Mouse (Mus musculus): Measurements from ENCODE around the gene Nav1.

The Nav1 gene

DNA sequence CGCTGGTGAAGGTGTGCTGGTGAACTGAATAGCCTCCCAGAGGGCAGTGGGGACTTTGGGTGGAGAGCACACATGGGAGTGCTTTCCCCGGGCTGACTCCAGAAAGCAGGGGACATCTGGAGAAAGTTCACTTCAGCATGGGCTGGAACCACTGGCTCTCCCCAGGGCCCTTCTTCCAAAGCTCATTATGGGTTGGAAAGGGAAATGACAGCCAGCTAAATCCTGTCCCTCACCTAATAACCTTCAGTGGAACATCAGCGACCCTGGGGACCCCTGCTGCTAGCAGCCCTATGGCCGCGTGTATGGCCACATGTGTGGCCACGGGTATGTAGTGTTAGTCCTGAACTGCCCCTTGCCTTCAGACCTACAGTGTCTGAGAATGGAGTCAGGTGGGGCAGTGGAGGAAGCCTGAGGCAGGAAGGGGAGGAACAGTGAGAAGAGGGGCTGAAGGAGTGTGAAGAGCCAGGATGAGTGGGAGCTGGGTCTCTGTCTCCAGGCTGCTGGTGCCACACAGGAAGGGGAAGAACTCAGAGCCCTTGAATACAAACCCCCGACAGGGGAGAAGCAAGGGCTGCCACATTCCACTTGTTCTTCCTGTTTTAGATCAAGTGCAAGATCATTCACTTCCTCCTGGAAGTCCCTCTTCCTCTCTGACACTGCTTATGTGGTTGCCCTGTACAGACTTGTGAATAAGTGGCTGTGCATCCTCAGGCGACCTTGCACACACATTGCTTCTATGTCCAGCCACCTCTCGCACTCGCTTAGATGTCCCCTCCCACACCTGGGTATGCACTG lies 90.4 kb downstream of the Nav1 start:
- no peak for DNase-seq (ENCODE audit: low read depth)

DNA sequence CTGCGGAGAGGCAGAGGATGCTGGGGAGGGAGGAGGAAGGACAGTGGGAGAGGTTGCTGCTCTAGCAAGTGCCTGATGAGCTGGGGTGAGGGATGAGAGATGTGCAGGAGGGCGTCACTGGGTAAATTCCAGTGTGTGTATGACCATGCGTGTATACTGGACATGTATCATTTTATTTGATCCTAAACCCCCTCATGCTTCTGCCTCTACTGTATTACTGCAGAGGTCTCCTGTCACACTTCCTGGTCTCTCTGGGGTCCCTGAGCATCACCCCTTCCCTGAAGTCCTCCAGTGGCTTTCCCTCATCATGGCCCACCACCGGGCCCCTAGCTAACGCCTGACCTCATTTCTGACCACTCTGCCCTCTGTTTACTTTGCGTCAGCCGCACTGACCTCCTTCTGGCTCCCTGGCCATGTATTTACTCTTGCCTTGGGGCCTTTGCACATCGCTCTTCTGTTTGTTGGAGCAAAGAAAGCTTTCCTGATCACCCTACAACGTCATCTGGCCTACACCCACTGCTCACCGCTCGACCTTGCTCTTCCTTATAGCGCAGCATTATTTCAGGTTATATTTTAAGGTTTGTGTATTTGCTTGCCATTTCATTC lies 91.4 kb downstream of the Nav1 start:
- DNase-seq (ENCODE audit: low read depth) = no peak

DNA sequence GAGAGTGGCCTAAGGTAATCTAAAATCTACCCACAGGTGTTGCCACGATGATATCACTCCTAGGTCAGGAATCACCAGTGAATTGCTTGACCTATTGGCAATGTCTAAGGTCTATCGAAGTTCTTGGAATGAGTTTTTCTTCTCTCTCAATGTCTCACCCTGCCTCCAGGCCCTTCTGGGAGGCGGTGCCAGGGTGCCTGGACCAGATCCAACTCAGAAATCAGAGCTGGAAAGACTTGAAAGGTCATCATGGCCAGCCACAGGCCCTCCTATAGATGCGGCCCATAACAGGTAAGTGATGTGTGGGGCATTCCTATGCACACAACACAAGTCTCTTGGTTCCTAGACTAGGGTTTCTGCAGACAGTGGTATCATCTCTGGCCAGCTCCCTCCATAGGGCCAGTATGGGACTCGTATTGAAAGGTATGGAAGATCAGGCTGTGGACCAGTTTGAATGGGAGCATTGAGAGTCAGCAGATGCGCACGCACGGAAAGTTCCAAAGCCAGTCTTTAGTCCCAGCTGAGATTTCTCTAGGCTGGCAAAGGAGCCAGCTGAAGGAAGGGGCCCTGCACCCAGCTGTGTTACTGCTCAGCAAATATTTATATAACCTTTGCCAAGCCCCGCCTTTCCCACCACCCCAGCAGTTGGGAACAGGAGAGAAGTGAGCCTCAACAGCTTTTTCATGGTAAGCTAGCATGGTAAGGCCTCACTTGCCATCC lies 92.0 kb downstream of the Nav1 start:
- DNase-seq (ENCODE audit: low read depth) = no peak

DNA sequence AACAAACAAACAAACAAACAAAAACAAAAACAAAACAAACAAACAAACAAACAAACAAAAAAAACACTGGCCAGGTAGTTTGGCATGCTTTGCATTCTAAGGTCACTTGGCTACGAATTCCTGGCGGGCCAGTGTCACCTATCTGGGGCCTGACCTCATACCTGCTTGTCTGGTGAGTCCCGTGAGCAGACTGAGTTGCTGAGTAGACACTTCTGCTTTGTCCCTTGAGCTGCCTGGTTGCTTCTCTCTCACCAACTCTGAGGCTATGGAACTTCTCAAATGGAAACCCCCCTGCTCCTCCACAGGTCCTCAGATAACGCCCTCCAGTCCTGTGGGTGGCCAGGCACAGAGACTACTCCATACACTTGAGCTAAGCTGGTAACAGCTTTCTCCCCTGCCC lies 93.0 kb downstream of the Nav1 start:
- no peak for DNase-seq (ENCODE audit: low read depth)

DNA sequence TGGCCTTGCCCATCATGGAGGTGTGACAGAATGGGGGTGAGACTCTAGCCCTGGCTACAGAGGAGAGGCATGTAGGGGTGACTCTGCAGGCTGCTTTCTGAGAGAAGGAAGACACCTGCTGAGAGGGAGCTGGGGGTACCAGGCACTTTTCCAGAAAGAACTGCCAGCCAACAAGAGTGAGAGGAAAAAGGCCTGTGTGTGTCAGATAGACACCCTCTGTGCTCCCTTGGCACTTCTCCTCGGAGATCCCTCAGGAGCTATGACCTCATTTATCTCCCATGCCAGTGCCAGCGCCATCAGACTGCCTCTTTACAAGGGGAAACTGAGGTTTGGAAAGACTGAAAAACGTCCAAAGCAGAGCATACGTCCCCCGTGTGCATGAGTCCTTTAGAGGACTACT lies 93.6 kb downstream of the Nav1 start:
- DNase-seq (ENCODE audit: low read depth) = no peak

DNA sequence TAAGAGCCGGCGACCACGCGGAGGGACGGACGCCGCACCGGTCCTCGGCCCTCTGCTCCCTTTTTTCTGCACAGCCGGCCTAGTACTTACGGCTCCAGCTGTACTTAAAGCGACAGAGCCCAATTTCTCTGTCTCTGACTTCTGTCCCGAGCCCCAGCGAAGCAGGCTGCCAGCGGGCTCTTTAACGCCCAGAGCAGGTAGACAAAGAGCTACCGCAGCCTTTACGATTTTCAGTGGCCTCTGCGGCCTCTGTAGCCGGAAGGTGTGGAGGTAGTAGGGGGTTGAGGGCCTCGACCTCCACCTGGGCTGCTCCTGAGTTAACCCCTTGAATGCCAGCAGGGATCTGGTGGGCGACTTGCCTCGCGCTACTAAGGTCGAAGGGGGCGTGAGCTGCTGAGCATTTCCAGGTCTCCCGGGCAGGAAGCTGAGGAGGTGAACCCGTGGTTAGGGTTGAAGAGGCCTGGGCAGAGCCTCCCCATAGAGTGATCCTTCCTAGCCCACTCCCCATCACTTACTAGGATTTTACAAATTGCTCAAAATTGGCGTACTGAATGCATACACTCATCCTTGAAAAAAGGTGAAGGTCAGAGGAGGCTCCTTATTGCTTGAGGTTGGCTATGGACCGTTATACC lies 96.6 kb downstream of the Nav1 start:
- DNase-seq (ENCODE audit: low read depth) = no peak

DNA sequence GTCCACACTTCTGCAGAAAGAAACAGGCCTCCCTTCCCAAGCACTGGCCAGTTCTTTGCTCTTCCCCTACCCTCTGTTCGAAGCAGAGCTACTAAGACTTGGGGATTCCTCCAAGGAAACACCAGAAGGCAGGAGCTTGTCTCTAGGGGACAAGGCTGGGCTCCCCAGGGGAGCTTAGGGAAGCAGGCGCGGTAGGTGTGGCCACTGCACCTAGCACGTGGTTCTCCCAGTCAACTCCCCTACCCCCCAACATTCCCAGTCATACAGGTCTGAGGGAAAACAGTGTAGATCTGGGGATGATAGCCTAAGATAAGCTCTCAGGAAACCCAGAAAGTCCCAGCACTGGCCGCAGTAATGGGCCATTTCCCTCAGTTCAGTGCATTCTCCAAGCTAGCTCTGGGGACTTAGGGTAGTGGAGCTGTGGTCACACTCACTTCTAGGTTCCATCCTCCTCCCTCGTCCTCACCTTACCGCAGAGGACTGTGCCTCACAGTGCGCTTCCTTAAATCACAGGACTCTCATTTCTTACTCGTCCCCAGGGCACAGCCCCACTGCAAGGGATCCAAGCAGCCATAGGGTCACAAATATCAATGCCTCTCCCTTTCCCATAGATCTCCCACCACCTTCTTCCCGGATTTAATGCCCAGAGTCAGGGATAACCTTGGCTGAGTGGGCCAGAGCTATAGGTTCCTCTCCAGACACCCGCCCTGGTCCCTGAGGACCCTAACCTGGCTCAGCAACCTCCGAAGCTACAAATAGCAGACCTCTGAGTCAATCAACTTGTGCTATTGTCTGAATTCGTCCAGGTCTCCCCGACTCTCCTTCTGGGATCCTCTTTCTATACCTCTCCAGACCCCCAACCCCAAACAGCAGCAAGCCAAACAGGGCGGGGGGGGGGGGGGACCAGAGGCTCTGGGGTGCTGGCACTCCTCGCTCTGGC lies 97.7 kb downstream of the Nav1 start:
- DNase-seq (ENCODE audit: low read depth) = no peak

DNA sequence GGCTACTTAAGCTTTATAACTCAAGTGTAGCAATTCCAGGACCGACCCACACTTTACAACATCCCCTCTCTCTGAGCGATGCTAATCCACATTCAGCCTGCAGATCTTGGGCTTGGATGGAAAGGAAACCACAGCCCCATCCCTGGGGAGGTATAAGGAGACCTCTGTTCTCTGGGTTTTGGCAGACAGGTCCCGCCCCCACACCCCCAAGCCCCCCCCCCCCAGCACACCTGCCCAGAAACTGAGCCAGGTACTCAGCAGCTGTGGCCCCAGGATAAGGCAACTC lies 98.8 kb downstream of the Nav1 start:
- no peak for DNase-seq (ENCODE audit: low read depth)

DNA sequence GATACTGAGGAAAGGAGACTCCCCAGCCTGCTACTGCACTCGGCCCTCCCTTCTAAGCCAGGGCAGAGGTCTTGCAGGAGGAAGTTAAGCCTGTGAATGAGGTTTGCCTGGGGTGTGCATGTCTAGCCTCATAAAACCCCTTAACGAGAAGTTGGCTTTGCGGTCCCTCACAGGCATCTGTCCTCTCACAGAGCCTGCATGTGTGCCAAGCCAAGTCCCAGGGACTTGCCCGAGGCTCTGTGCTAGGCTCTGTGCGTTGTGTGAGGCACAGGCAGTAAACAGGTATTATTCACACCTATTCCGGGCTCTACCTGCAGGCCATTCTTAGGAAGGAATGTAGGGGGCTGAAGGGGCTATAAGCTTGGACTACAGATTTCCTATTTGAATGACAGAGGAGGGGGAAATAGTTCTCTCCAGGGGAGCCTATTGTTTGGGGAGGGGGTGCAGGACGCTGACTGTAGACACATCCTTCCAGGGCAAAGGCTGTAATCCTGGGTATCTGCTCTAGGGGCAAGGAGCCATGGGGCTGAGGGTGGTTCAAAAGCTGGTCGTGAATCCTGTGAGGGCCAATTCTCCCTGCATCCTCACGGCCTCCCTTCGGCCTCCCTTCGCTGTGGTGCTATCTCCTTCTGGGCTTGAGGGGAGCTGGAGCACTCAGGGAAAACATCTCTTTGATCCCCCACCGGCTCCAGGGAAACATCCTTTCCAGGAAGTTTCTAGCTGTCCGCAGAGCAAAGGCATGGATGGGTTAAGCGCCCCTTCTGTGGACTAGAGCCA lies 99.3 kb downstream of the Nav1 start:
- no peak for DNase-seq (ENCODE audit: low read depth)

DNA sequence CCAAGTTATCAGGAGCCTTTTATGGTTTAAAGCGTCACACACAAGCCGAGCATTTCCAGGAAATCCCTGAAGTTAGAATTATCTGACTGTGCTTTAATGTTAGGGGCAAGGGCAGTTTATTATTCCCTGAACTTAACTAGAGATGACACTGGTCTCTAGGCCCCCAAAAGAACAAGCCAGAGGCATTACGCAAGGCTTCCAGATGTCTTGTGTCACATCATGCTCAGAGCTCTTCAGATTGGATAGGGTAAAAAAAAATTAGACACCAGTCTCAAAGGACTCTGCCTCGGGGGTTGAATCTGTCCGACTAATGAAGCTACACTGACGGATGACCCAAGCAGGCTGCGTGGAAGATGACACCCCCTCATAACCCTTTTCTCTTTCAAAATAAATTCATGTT lies 101.6 kb downstream of the Nav1 start:
- DNase-seq (ENCODE audit: low read depth) = no peak

DNA sequence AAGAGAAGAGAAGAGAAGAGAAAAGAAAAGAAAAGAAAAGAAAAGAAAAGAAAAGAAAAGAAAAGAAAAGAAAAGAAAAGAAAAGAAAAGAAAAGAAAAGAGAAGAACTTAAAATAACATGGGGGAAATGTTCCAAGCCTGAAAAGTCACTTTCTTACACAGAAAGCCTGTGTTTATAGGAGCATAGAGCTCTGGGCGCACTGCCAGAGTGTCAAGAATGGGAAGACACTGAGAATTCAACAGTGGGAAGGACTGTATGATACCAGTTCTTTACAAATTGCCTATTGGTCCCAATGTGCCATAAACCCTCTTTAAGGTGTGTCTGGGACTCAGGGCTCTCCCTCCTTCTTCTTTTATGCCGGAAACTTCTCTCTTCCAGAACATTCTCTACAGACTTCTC lies 103.7 kb downstream of the Nav1 start:
- no peak for DNase-seq (ENCODE audit: low read depth)

DNA sequence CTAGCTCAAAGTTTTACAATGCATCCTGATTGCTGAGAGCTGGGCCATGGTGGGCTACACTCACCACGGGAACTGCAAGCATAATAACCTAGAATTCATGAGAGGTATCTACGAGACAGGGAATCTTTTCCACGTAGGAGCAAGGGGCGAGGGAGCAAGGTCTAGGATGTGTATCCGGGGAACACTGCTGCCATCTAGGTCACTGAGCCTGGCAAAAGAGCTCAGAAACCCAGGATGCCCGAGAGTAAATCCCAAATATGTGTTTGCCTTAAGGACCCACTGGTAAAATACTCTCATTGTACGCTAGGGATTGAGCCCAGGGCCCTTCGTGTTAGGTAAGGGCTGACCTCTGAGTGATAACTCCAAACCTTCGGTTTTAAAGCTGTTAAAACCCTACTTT lies 104.3 kb downstream of the Nav1 start:
- no peak for DNase-seq (ENCODE audit: low read depth)

DNA sequence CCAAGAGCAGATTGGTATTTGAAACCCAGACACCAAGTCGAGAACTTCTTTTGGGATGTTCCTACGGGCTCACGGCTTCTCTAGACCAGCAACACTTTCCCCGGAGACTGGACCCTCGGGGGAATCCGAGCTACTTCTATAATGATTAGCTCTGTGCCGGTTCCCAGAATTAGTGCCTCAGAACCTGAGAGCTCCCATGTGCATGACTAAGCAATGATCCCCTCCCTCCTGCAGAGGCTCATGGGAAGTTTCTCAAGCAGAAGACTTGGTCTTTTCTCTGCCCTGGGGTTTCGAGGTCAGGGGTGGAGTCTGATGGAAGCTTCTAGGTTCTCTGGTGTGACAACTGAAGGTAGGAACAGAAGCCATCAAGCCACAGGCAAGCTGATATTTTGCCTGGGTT lies 105.0 kb downstream of the Nav1 start:
- no peak for DNase-seq (ENCODE audit: low read depth)

DNA sequence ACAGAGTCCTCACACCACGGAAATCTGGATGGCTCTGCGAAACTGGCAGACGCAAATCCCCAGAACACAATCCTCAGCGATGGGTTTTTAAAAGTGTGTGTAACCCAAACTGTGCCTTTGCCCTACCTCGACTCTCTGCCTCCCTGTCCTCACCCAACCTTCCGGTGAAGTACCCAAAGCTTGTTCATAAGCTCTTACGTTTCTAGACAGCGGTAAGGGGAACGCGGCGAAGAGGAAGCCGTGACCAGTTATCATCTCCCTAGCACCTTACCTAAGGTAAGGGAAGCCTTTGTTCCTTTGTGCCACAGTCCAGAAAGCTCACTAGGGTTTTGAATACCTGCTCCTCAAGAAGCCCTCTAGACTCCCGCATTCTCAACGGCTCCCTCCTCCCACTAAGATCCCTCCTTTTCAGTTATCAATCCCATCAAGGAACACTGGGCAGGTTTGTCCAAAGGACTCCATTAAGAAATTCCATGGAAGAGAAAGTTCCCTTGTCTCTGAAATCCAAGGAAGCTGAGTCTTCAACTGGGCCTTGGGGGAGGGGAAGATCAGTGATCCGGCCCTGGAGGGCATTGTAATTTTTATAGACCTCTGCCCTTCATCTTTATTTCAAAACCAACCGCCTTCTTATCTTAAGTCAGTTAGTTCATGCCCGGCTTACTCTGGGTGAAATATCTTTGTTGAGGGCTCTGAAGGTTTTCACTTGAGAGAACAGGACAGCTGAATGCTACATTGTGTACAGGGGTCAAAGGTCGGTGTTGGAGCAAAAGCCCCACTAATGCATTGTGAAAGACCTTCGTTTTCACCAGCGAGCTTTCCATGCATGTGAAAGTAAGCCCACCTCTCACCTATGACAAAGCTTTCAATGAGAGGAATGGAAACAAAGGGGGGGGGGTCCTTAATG lies 108.4 kb downstream of the Nav1 start:
- no peak for DNase-seq (ENCODE audit: low read depth)

DNA sequence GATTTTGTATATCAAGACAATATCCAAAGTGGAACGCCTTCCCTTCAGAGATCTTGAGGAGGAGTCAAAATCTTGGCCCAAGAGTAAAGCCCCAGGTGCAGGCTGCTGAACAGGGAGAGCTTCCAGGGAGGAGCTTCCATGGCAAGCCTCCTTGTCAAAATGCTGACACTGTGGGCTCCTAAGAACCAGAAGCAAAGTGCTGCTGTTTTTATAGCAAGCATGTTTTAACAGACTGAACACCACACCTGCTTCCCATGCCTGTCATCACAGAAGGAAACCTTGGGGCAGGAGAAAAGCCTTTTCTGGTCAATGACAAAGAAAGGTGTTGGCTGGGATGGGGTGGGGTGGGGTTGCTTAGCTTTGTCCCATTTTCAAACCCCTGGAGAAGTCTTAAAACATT lies 112.0 kb downstream of the Nav1 start:
- no peak for DNase-seq (ENCODE audit: low read depth)

DNA sequence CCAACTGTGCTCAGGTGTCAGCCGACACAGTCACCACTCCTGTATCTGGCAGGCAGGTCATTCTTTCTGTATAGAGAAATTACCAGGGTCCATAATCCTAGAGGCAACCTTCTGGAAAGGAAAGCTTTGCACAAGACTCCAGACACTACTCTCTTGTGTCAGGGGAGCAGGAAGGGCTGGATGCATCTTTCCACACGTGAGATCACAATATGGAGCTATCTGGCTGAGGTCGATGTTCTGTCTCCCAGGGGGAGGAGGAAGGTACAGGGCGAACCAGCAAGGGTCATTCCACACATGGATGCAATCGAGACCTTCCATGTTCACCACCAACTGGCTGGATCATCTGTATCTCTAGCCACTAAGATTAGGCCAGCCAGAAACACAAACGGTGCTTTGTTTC lies 113.2 kb downstream of the Nav1 start:
- DNase-seq (ENCODE audit: low read depth) = no peak

DNA sequence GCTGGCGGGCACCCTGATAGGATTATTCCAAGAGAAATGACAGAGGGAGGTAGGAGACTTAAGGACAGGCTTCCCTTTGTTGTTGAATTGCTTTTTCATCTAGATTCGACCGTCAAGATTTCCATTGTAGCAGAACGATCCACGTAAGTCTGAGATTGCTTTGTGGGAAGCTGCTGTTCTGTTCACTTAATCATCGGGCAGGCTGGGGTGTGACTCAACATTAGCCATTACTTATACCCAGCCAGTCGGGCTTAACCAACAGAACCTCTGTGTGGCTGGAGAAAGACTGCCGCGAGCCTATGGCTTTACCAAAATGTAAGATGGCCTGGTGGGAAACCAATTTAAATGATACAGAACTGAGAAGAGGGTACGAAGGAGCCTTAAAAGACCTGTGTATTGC lies 114.7 kb downstream of the Nav1 start:
- DNase-seq (ENCODE audit: low read depth) = no peak

DNA sequence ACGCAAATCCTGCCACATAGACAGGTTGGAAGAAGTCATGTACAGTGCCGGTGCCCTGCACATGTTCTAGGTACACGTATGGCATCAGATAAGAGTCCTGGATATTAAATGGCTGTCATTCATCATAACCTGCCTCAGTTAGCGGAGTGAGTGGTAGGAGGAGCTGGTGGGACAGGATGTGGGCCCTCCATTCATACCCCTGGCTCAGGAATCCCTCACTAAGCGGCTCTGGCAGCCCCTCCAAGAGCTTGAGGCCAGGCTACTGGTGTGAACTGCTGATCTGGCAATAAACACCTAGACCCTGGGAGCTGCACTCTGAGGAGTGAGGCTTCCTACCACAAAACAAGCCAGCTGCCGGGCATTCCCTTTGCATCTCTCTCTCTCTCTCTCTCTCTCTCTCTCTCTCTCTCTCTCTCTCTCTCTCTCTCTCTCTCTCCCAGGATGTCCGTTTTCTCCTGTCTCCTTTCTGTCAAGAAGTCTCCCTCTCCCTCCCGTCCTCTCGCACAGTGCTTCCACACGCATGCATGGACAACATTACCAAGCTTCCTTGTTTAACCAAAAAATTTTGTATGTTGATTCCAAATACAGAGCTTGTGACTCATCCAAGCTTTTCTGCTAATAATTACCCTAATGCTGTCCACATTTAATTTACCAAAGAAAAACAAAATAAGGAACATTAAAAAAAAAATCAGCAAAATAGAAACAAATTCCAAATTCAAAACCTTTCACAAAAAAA lies 116.0 kb downstream of the Nav1 start:
- DNase-seq (ENCODE audit: low read depth) = no peak

DNA sequence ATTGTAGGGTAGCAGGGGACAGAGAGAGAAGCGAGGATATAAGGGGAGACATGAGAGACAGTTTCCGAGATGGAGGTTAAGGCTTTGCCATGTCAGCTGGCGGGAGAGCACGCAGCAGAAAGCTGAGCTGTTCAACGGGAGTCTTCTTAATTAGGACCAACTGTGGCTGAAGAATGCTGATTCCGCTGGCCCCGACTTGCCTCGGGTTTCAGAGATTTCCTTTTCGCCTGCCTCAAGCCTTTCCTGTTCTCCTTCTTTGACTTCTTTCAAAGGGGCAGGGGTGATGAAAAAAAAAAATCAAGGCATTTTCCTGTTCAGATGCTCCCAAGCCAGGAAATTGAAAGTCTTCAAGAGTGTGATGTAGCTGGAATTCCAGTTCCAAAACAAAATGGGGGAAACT lies 118.2 kb downstream of the Nav1 start:
- DNase-seq (ENCODE audit: low read depth) = no peak

All from c-Kit-positive CD71-positive TER-119-negative erythroid progenitor cells, embryonic 14.5 days (primary cell).